Mouse (Mus musculus) MEL (cell line): ENCODE measurements around the gene Cilp.

Experiments used
- CTCF ChIP-seq, 3 experiments: IDR thresholded peaks in 2 of 3; conservative IDR thresholded peaks in 1 of 3; 2 replicates each; pipeline ENCODE4 v1.5.1; 2011 to 2012; ENCODE audit warnings: low read length in 3 of 3, low read depth in 2 of 3, mild to moderate bottlenecking in 2 of 3, improper control_type of control experiment in 1 of 3, inconsistent platforms in 1 of 3, mixed read lengths in 1 of 3, moderate library complexity in 1 of 3; ENCODE audit not compliant: control insufficient read depth in 1 of 3, insufficient read depth in 1 of 3, poor library complexity in 1 of 3, severe bottlenecking in 1 of 3
- SMC3 ChIP-seq: IDR thresholded peaks from 2 replicates; pipeline ENCODE4 v1.6.1; 2011; ENCODE audit warnings: low read depth, low read length, improper control_type of control experiment

DNA sequence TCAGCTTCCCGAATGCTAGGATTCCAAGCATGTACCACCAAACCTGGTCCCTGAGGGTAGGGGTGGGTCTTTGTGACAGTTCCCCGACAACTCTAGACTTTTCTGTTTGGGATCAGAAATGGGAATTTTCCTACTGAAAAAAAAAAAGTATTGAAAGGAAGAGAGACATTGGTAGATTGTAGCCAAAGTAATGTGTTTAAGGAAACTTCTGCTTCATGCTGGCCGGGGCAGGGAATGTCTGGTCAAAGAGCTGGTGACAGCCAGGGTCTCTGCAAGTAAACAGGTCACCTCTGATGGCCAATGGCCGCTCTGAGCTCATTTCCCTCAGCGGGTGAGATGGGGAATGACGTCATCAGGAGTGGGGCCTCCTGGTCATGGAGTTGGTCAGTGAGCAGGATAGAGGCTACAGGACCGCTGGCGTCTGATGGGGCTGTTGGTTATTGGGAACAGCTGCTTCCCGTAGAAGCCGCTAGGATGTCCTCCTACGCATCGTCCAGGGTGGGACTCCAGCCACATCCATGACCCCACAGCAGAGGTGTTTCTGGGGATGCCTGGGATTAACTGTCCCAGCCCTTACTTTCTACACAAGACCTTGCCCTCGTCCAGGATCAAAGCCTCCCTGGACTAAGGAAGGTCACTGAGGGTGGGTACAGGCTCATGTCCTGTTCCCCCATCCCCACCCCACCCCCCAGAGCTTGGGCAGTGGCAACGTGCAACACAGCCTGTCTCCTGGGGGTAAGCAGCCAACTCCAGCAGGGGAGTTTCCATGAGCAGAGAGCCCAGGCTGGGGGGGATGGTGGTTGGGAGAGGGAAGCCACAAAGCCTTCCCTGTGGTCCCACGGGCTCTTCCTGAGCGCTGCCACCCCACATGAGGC lies 17.2 kb upstream of the Cilp start:
- TF ChIP-seq CTCF (IDR thresholded peaks at IDR 0.05 in 2 of 3, conservative IDR thresholded peaks at IDR 0.05 in 1 of 3; ENCODE audit: control insufficient read depth in 1 of 3, insufficient read depth in 1 of 3, low read depth in 2 of 3, low read length in 3 of 3, poor library complexity in 1 of 3, severe bottlenecking in 1 of 3) (no peak), SMC3 (no peak)
